Mouse (Mus musculus): Measurements from ENCODE around the gene Ascl2.

Gene Ascl2

GRCm38 (mm10) chr7:142997403-142998150 is 28.5 kb upstream of the Ascl2 start:
- DNase-seq = peak in 1 of 2 experiments; percentile 57

GRCm38 (mm10) chr7:142996998-142997397 is 27.9 kb upstream of the Ascl2 start:
- DNase-seq = no peak

GRCm38 (mm10) chr7:142995630-142996338 is 26.7 kb upstream of the Ascl2 start:
- DNase-seq = no peak

- DNase-seq = no peak
These were observed 25.9 kb upstream of the Ascl2 start for GRCm38 (mm10) chr7:142995004-142995403.

- no peak for DNase-seq
These were observed 18.7 kb upstream of the Ascl2 start for GRCm38 (mm10) chr7:142987718-142988117.

GRCm38 (mm10) chr7:142985146-142985545 is 16.1 kb upstream of the Ascl2 start:
- DNase-seq = no peak

GRCm38 (mm10) chr7:142981908-142982307 is 12.8 kb upstream of the Ascl2 start:
- DNase-seq = no peak

GRCm38 (mm10) chr7:142967884-142968808 is 918 bp downstream of the Ascl2 start:
- DNase-seq = peak; percentile 38 to 52

GRCm38 (mm10) chr7:142967414-142967883 is 1.6 kb downstream of the Ascl2 start:
- DNase-seq = peak; percentile 64 to 73

GRCm38 (mm10) chr7:142959752-142960151 is 9.3 kb downstream of the Ascl2 start:
- DNase-seq = no peak

GRCm38 (mm10) chr7:142958817-142959216 is 10.2 kb downstream of the Ascl2 start:
- no peak for DNase-seq

GRCm38 (mm10) chr7:142956018-142956417 is 13.0 kb downstream of the Ascl2 start:
- no peak for DNase-seq

- DNase-seq = no peak
These were observed 19.5 kb downstream of the Ascl2 start for GRCm38 (mm10) chr7:142949568-142949967.

GRCm38 (mm10) chr7:142937631-142938030 is 31.4 kb downstream of the Ascl2 start:
- no peak for DNase-seq

- peak in 1 of 2 experiments; percentile 8 for DNase-seq
These were observed 33.4 kb downstream of the Ascl2 start for GRCm38 (mm10) chr7:142935708-142936107.

- no peak for DNase-seq
These were observed 36.6 kb downstream of the Ascl2 start for GRCm38 (mm10) chr7:142932469-142932868.

- no peak for DNase-seq
These were observed 38.0 kb downstream of the Ascl2 start, which contains the start of gene Th for GRCm38 (mm10) chr7:142931028-142931427. Gene Th (minus strand): TSS chr7:142931128.

- no peak for DNase-seq
These were observed 39.5 kb downstream of the Ascl2 start for GRCm38 (mm10) chr7:142929516-142929915.

- no peak for DNase-seq
These were observed 41.8 kb downstream of the Ascl2 start for GRCm38 (mm10) chr7:142927293-142927692.

- DNase-seq = peak; percentile 66 to 73
These were observed 50.1 kb downstream of the Ascl2 start for GRCm38 (mm10) chr7:142918641-142919628.

GRCm38 (mm10) chr7:142917659-142918058 is 51.4 kb downstream of the Ascl2 start:
- no peak for DNase-seq

All from lung, adult 18-20 months (tissue).